Mouse (Mus musculus) frontal cortex, adult (tissue): ENCODE measurements around the gene Clstn3.
"Not testable (repeated sequence)": the region's sequence is repeated elsewhere in the genome, so short reads cannot be mapped to it uniquely, and the experiment has no call there.

ENCODE experiments used
- ATAC-seq: cut with Nextera tagmentation; 2 replicates; pipeline ENCODE4 v1.9.2; 2017; ENCODE audit warnings: mild to moderate bottlenecking, moderate library complexity, mixed read lengths; ENCODE audit not compliant: low TSS enrichment

The Clstn3 gene

GRCm38 (mm10) chr6:124479573-124479930 lies 15.0 kb upstream of the Clstn3 start:
- no peak for ATAC-seq

GRCm38 (mm10) chr6:124478874-124479572 lies 14.4 kb upstream of the Clstn3 start:
- no peak for ATAC-seq

GRCm38 (mm10) chr6:124477922-124478651 lies 13.5 kb upstream of the Clstn3 start:
- no peak for ATAC-seq

GRCm38 (mm10) chr6:124477221-124477655 lies 12.6 kb upstream of the Clstn3 start:
- no peak for ATAC-seq

GRCm38 (mm10) chr6:124476796-124477195 lies 12.2 kb upstream of the Clstn3 start:
- no peak for ATAC-seq

- ATAC-seq: no peak
Observed at GRCm38 (mm10) chr6:124476216-124476615, 11.6 kb upstream of the Clstn3 start.

- ATAC-seq: not testable (repeated sequence)
Observed at GRCm38 (mm10) chr6:124475335-124476075, 10.9 kb upstream of the Clstn3 start.

GRCm38 (mm10) chr6:124474621-124475020 lies 10.0 kb upstream of the Clstn3 start:
- ATAC-seq: no peak

- ATAC-seq: 0 out of 2 replicates have a peak, but pooled peaks have one; percentile 66
Observed at GRCm38 (mm10) chr6:124472801-124473200, 8.2 kb upstream of the Clstn3 start.

GRCm38 (mm10) chr6:124471783-124472638 lies 7.4 kb upstream of the Clstn3 start:
- ATAC-seq: not testable (repeated sequence)

- ATAC-seq: no peak
Observed at GRCm38 (mm10) chr6:124471121-124471520, 6.5 kb upstream of the Clstn3 start.

GRCm38 (mm10) chr6:124465729-124466128 lies 1.1 kb upstream of the Clstn3 start:
- no peak for ATAC-seq

GRCm38 (mm10) chr6:124465299-124465698 lies 705 bp upstream of the Clstn3 start:
- ATAC-seq: no peak; the same call in 1 of the 2 replicates

- ATAC-seq: peak; percentile 29
Observed at GRCm38 (mm10) chr6:124463881-124464291, 708 bp downstream of the Clstn3 start.

- no peak for ATAC-seq
Observed at GRCm38 (mm10) chr6:124459388-124459787, 5.2 kb downstream of the Clstn3 start.

- ATAC-seq: no peak
Observed at GRCm38 (mm10) chr6:124458505-124458904, 6.1 kb downstream of the Clstn3 start.

GRCm38 (mm10) chr6:124457827-124458226 lies 6.8 kb downstream of the Clstn3 start:
- ATAC-seq: no peak

GRCm38 (mm10) chr6:124456243-124456642 lies 8.4 kb downstream of the Clstn3 start:
- no peak for ATAC-seq

GRCm38 (mm10) chr6:124453756-124454155 lies 10.8 kb downstream of the Clstn3 start:
- no peak for ATAC-seq

GRCm38 (mm10) chr6:124451995-124452394 lies 12.6 kb downstream of the Clstn3 start:
- no peak for ATAC-seq

GRCm38 (mm10) chr6:124449668-124450383 lies 14.8 kb downstream of the Clstn3 start:
- ATAC-seq: no peak
